Mouse (Mus musculus) CH12.LX (cell line): Measurements from ENCODE around the gene Qars. TPM values are rescaled to one million over a fixed set of nuclear protein-coding genes. Genes with fewer than 3 reads are reported as not detected.

Source experiments
- DNase-seq: peaks from one replicate; pipeline ENCODE4 v3.0.0-alpha.2; 2013; ENCODE audit errors: extremely low read depth
- H3K27ac ChIP-seq: 2 replicates; pipeline ENCODE4 v1.5.1; 2012; ENCODE audit warnings: low read depth, mild to moderate bottlenecking, control low read depth, moderate library complexity; ENCODE audit not compliant: insufficient read depth
- H3K27me3 ChIP-seq: replicated peaks from 2 replicates; pipeline ENCODE3; 2012; ENCODE audit warnings: inconsistent platforms
- H3K36me3 ChIP-seq, 2 experiments: replicated peaks in 1 of 2; 2 replicates each; pipeline versions ENCODE3 to v1.6.1; 2012; ENCODE audit warnings: inconsistent platforms in 1 of 2, low read length in 1 of 2, mild to moderate bottlenecking in 1 of 2, mixed read lengths in 1 of 2, moderate library complexity in 1 of 2; ENCODE audit not compliant: control insufficient read depth in 1 of 2, insufficient read depth in 1 of 2
- H3K4me1 ChIP-seq, 2 experiments: 2 replicates each; pipeline ENCODE4 v1.6.1; 2012; ENCODE audit warnings: inconsistent platforms in 1 of 2, moderate library complexity in 1 of 2; ENCODE audit not compliant: insufficient read depth in 2 of 2, control insufficient read depth in 1 of 2
- H3K4me2 ChIP-seq: 2 replicates; pipeline ENCODE4 v1.6.1; 2012; ENCODE audit warnings: low read depth, mild to moderate bottlenecking, control low read depth; ENCODE audit not compliant: poor library complexity, insufficient read depth, severe bottlenecking
- H3K4me3 ChIP-seq, 3 experiments: fragments of 150-350 bp in 1 of 3; sonication (generic) in 1 of 3; replicated peaks in 1 of 3; 2 replicates each; pipeline versions ENCODE3 to v1.5.1; 2011 to 2012; ENCODE audit warnings: low read depth in 2 of 3, low read length in 2 of 3, mild to moderate bottlenecking in 2 of 3, moderate library complexity in 2 of 3, control low read depth in 1 of 3, improper control_type of control experiment in 1 of 3, inconsistent platforms in 1 of 3, mixed read lengths in 1 of 3; ENCODE audit not compliant: poor library complexity in 1 of 3
- H3K79me2 ChIP-seq: replicated peaks from 2 replicates; pipeline ENCODE4 v1.6.1; 2012; ENCODE audit warnings: mild to moderate bottlenecking, moderate library complexity; ENCODE audit not compliant: control insufficient read depth, poor library complexity, insufficient read depth, severe bottlenecking; ENCODE audit errors: extremely low read depth
- H3K9ac ChIP-seq: 2 replicates; pipeline ENCODE4 v1.6.1; 2012; ENCODE audit warnings: low read depth, mild to moderate bottlenecking, control low read depth, moderate library complexity; ENCODE audit not compliant: insufficient read depth
- H3K9me3 ChIP-seq: replicated peaks from 2 replicates; pipeline ENCODE3; 2012; ENCODE audit warnings: low read length, inconsistent platforms, mixed read lengths
- CTCF ChIP-seq, 2 experiments: IDR thresholded peaks in 1 of 2; conservative IDR thresholded peaks in 1 of 2; 2 replicates each; pipeline ENCODE4 v1.5.1; 2011 to 2012; ENCODE audit warnings: low read depth in 2 of 2, low read length in 2 of 2, improper control_type of control experiment in 1 of 2, inconsistent platforms in 1 of 2, mild to moderate bottlenecking in 1 of 2, moderate library complexity in 1 of 2
- ETS1 ChIP-seq: conservative IDR thresholded peaks from 2 replicates; pipeline ENCODE4 v1.6.1; 2012; ENCODE audit warnings: low read depth, mild to moderate bottlenecking, inconsistent platforms, low read length, improper control_type of control experiment, moderate library complexity
- GABPA ChIP-seq: IDR thresholded peaks from 2 replicates; pipeline ENCODE4 v1.6.1; 2012; ENCODE audit warnings: low read depth, low read length, improper control_type of control experiment, inconsistent platforms; ENCODE audit not compliant: insufficient replicate concordance
- HCFC1 ChIP-seq: IDR thresholded peaks from 2 replicates; pipeline ENCODE4 v1.6.1; 2012; ENCODE audit warnings: low read depth, mild to moderate bottlenecking, inconsistent platforms, low read length, improper control_type of control experiment
- IRF4 ChIP-seq: IDR thresholded peaks from 2 replicates; pipeline ENCODE4 v1.6.1; 2014; ENCODE audit warnings: low read depth, mild to moderate bottlenecking, inconsistent platforms, low read length, improper control_type of control experiment
- JUN ChIP-seq: IDR thresholded peaks from 2 replicates; pipeline ENCODE4 v1.6.1; 2011; ENCODE audit warnings: low read depth, mild to moderate bottlenecking, low read length, improper control_type of control experiment, moderate library complexity; ENCODE audit not compliant: insufficient read depth
- MXI1 ChIP-seq: IDR thresholded peaks from 2 replicates; pipeline ENCODE4 v1.6.1; 2011; ENCODE audit warnings: mild to moderate bottlenecking, low read depth, low read length, improper control_type of control experiment
- MYC ChIP-seq: IDR thresholded peaks from 2 replicates; pipeline ENCODE4 v1.6.1; 2011; ENCODE audit warnings: low read depth, mild to moderate bottlenecking, improper control_type of control experiment, low read length
- NELFE ChIP-seq: IDR thresholded peaks from 2 replicates; pipeline ENCODE4 v1.6.1; 2011; ENCODE audit warnings: low read depth, low read length, improper control_type of control experiment
- POLR2AphosphoS2 ChIP-seq: IDR thresholded peaks from 2 replicates; pipeline ENCODE4 v1.6.1; 2011; ENCODE audit warnings: low read depth, low read length, improper control_type of control experiment
- TBP ChIP-seq: conservative IDR thresholded peaks from 2 replicates; pipeline ENCODE4 v1.6.1; 2011; ENCODE audit warnings: low read depth, low read length, improper control_type of control experiment
- ZMIZ1 ChIP-seq: IDR thresholded peaks from 2 replicates; pipeline ENCODE4 v1.6.1; 2012; ENCODE audit warnings: low read depth, mild to moderate bottlenecking, inconsistent platforms, low read length, improper control_type of control experiment
- ZNF384 ChIP-seq: IDR thresholded peaks from 2 replicates; pipeline ENCODE4 v1.6.1; 2012; ENCODE audit warnings: low read depth, low read length, improper control_type of control experiment, inconsistent platforms
- dilution Hi-C: fragments of 300-500 bp; cut with MboI; formaldehyde crosslinking; loops from 2 replicates; pipeline ENCODE4 v1.14.3; 2020; ENCODE audit warnings: low sequenced_read_pairs; ENCODE audit not compliant: extremely low pct_unique_long_range_greater_than_20kb, extremely low pct_ligation_motif_present
- in situ Hi-C: fragments of 300-500 bp; cut with MboI; formaldehyde crosslinking; loops from 3 replicates; pipeline ENCODE4 v1.14.3; 2019; ENCODE audit warnings: low sequenced_read_pairs, low pct_ligation_motif_present, low pct_unique_long_range_greater_than_20kb, mixed read lengths
- polyA plus RNA-seq: library from polyadenylated mRNA; unstranded; fragments of >175 nt; gene quantifications from 2 replicates; pipeline ENCODE4 v1.2.1, GENCODE M21; 2012; ENCODE audit warnings: low read depth; ENCODE audit not compliant: insufficient read length
- total RNA-seq, 2 experiments: library from RNA; depleted of rRNA; stranded (reverse); fragments of 300-350 nt in 1 of 2; fragments of >200 nt in 1 of 2; gene quantifications; 2 replicates each; pipeline ENCODE4 v1.2.3; 2012 to 2014

Qars gene
- total and polyA plus RNA-seq, 3 experiments = 229 to 322 (median 293) TPM

DNA sequence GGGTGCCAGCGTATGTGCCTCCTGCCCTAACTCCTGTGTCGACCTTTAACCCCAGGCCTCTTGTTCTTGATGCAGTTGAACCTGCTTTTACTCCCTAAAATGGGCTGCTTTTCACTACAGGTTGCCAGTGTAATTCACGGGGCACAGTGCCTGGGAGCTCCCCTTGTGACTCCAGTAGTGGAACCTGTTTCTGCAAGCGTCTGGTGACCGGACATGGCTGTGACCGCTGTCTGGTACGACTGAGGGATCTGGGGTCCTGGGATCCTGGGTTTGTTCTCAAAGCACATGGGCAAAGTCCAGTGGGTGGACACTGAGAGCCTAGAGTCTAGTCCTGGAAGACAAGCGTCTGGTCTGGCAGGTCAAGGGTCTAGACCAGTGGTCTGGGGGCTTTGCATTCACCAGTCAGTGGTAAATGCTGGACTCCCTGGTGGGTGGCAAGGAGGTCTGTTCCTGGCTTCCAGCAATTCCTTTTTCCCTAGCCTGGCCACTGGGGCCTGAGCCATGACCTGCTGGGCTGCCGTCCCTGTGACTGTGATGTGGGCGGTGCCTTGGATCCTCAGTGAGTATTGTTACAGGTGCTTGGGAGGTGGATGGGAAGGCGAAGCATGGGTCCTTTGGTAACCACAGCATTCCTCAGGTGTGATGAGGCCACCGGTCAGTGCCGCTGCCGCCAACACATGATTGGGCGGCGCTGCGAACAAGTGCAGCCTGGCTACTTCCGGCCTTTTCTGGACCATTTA is 24.3 kb upstream of the Qars start:
- Histone ChIP-seq H3K36me3 (no peaks in the 10 kb centered on the region), H3K27ac (no peak overlapping the region), H3K4me3 (no peak overlapping the region), H3K4me1 (no peaks in the 10 kb centered on the region), H3K9me3 (no peaks in the 10 kb centered on the region), H3K27me3 (peaks cover 6% of the 10 kb centered on the region), H3K4me2 (no peak overlapping the region), H3K9ac (no peak overlapping the region), H3K79me2 (no peaks in the 10 kb centered on the region)
- no peak for DNase-seq
- TF ChIP-seq ETS1 = no peak
- TF ChIP-seq HCFC1 = no peak
- no peak for TF ChIP-seq TBP
- TF ChIP-seq JUN = no peak
- no peak for TF ChIP-seq MYC
- no peak for TF ChIP-seq ZNF384
- TF ChIP-seq CTCF (conservative IDR thresholded peaks at IDR 0.05 in 1 of 2, IDR thresholded peaks at IDR 0.05 in 1 of 2; ENCODE audit: low read depth in 2 of 2, low read length in 2 of 2) = no peak
- TF ChIP-seq POLR2AphosphoS2 = no peak
- dilution Hi-C loops = no loop called here
- in situ Hi-C loops = no loop called here

GRCm38 (mm10) chr9:108484021-108484420 is 23.5 kb upstream of the Qars start:
- dilution Hi-C loops (no loop called here), in situ Hi-C loops (no loop called here)
- no peak for DNase-seq
- Histone ChIP-seq H3K79me2 (no peaks in the 10 kb centered on the region), H3K4me1 (peaks cover under 1% of the 10 kb centered on the region in 2 experiments; a peak in 2 of 4 replicates), H3K36me3 (no peaks in the 10 kb centered on the region), H3K27ac (no peak overlapping the region), H3K9me3 (no peaks in the 10 kb centered on the region), H3K4me2 (no peak overlapping the region), H3K9ac (no peak overlapping the region), H3K4me3 (no peak overlapping the region), H3K27me3 (peaks cover 6% of the 10 kb centered on the region)
- TF ChIP-seq ZMIZ1 (no peak), NELFE (no peak), MYC (no peak), MXI1 (no peak), GABPA (no peak), IRF4 (no peak)
